Mouse (Mus musculus) limb, embryonic 14.5 days (tissue): ENCODE results near the gene Gabra4. TPM values are rescaled to one million over a fixed set of nuclear protein-coding genes. Genes with fewer than 3 reads are reported as not detected.
"Not testable (repeated sequence)": the region's sequence is repeated elsewhere in the genome, so short reads cannot be mapped to it uniquely, and the experiment has no call there.

ENCODE experiments used
- ATAC-seq: fragments of 200-750 bp; cut with Nextera tagmentation; 2 replicates; pipeline ENCODE4 v1.8.0; 2017; ENCODE audit warnings: low read depth, moderate number of reproducible peaks, moderate TSS enrichment; ENCODE audit not compliant: low FRiP score
- DNase-seq: peaks from one replicate; pipeline ENCODE4 v3.0.0-alpha.2; 2015; ENCODE audit warnings: low spot score
- H3K27ac ChIP-seq: fragments of 300-500 bp; sonication (generic); replicated peaks from 2 replicates; pipeline ENCODE4 v1.5.1; 2014; ENCODE audit warnings: low read depth, mild to moderate bottlenecking, low read length, moderate library complexity, mixed read lengths
- H3K27me3 ChIP-seq: fragments of 300-500 bp; sonication (generic); 2 replicates; pipeline ENCODE4 v1.6.1; 2014; ENCODE audit warnings: low read length, mixed read lengths; ENCODE audit not compliant: control insufficient read depth, insufficient read depth
- H3K36me3 ChIP-seq: fragments of 300-500 bp; sonication (generic); 2 replicates; pipeline ENCODE4 v1.6.1; 2014; ENCODE audit warnings: mild to moderate bottlenecking, low read length, moderate library complexity, mixed read lengths; ENCODE audit not compliant: control insufficient read depth, insufficient read depth
- H3K4me1 ChIP-seq: fragments of 300-500 bp; sonication (generic); 2 replicates; pipeline ENCODE4 v1.6.1; 2014; ENCODE audit warnings: antibody characterized with exemption, low read length, mixed read lengths; ENCODE audit not compliant: control insufficient read depth, insufficient read depth
- H3K4me2 ChIP-seq: fragments of 300-500 bp; sonication (generic); replicated peaks from 2 replicates; pipeline ENCODE4 v1.6.1; 2014; ENCODE audit warnings: low read depth, mild to moderate bottlenecking, low read length, moderate library complexity; ENCODE audit not compliant: severe bottlenecking
- H3K4me3 ChIP-seq: fragments of 300-500 bp; sonication (generic); replicated peaks from 2 replicates; pipeline ENCODE4 v1.5.1; 2014; ENCODE audit warnings: low read length
- H3K9ac ChIP-seq: fragments of 300-500 bp; sonication (generic); 2 replicates; pipeline ENCODE4 v1.6.1; 2014; ENCODE audit warnings: mild to moderate bottlenecking, low read depth, low read length, moderate library complexity; ENCODE audit not compliant: severe bottlenecking
- H3K9me3 ChIP-seq: fragments of 300-500 bp; sonication (generic); 2 replicates; pipeline ENCODE4 v1.6.1; 2016; ENCODE audit warnings: low read length; ENCODE audit not compliant: control insufficient read depth
- POLR2A ChIP-seq: fragments of 200-500 bp; IDR thresholded peaks from 2 replicates; pipeline ENCODE4 v1.8.0; 2012; ENCODE audit warnings: inconsistent platforms, mild to moderate bottlenecking, moderate library complexity, borderline replicate concordance; ENCODE audit not compliant: insufficient read depth, insufficient read length; ENCODE audit errors: extremely low read depth
- WGBS: fragments of 180-500 bp; shearing (Covaris S2); extraction: QIAGEN DNeasy Blood & Tissue Kit; methylation state at CpG from one replicate; pipeline ENCODE4 v1.1.7; 2014; 5-methylcytosine and 5-hydroxymethylcytosine counted together
- polyA plus RNA-seq, 2 experiments: library from polyadenylated mRNA; depleted of rRNA in 1 of 2; stranded (reverse) in 1 of 2; unstranded in 1 of 2; fragments of >200 nt; fragmentation: Nextera tagmentation in 1 of 2; extraction: Ambion mirVana in 1 of 2; gene quantifications; 2 replicates each; pipeline versions ENCODE4 v1.2.1 to v1.2.3; 2012 to 2014

Gabra4 gene
- polyA plus RNA-seq, 2 experiments = 2.2 to 6.0 TPM

DNA sequence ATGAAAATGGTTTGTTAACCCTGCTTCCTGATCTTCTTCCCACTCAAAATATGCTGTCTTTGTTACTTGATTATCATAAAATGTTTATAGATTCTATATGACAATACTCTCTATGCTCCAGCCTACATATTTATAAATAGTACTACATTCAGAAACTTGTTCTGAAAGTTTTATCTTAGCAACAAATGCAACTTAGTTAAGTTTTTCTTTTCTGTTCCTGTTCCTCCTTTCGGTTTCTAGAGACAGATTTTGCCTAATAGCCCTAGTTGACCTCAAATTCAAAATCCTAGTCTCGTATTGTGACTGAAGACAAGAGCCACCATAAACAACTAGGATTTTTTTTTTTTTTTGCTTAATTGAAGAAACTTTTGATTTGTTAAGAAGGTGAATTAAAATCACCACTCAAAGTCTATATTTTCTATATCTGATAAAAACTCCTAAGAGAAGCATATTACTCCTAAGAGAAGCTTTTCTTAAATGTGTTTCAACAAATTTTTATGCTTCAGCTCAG is 64.3 kb downstream of the Gabra4 start:
- Histone ChIP-seq H3K36me3 (no peaks in the 10 kb centered on the region), H3K9me3 (no peaks in the 10 kb centered on the region), H3K4me1 (no peaks in the 10 kb centered on the region), H3K4me2 (no peak overlapping the region), H3K4me3 (no peak overlapping the region), H3K27me3 (no peaks in the 10 kb centered on the region), H3K27ac (no peak overlapping the region), H3K9ac (no peak overlapping the region)
- no peak for TF ChIP-seq POLR2A
- 78% methylated on average over 2 of the region's 2 CpGs for WGBS
- DNase-seq (no peak), ATAC-seq (no peak)

DNA sequence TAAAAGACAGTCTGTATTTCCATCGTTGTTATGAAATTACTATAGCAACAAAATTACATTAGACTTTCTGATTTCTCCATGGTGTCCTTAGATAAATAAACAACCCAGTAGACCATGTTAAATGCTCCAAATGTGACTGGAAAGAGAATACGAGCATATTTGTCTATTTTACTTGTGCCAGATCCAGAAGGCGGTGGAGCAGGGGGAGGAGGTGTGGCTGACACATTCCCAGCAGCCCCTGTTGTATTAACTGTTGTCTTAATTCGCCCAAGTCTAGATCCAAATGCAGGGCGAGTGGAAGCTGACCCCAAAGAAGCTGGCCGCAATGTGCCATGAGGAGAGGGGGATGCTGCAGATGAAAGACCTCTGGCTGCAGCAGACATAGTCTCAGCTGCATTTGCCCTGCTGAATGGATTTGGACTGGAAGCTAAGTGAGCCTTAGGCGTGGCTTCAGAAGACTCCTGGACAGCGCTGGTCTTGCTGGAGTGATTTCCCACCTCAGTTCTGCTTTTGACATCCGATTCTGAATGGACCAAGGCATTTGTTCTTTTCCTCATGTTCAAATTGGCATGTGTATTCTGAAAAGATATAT is 86.4 kb downstream of the Gabra4 start:
- no peak for ATAC-seq
- no peak for DNase-seq
- no peaks in the 10 kb centered on the region for H3K36me3 ChIP-seq

DNA sequence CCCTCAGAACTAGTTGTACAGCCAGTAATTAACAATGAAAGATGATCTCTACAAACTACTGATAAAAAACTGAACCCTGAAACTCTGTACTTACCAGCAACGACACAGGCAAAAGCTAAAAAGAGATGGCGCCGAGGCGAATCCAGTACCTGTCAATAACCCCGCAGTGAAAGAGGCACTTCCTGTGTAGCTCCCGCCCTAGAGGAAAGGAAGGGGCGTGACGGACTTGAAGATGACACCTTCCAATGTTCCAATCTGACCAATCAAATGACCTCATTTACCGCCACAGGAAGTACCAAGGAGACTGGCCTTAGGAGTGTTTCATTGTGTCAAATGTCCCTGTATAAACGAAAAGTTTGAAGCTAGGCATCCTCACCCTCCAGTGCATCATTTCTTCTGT is 110.0 kb downstream of the Gabra4 start, which contains the start of gene Cox7b2:
Gene Cox7b2 (minus strand): TSS at position 127 of the 400 bp plus-strand sequence.
- no peaks in the 10 kb centered on the region for H3K27me3 ChIP-seq
- H3K4me1 ChIP-seq = no peaks in the 10 kb centered on the region
- H3K36me3 ChIP-seq = no peaks in the 10 kb centered on the region
- DNase-seq (no peak), ATAC-seq (no peak)
- WGBS = 95% methylated on average over 10 of the region's 10 CpGs
- no peak within 1 kb of the TSS for H3K4me3 ChIP-seq
- H3K4me2 ChIP-seq = no peak within 1 kb of the TSS
- H3K9me3 ChIP-seq = no peaks in the 10 kb centered on the region
- no peak within 1 kb of the TSS for H3K27ac ChIP-seq
- H3K9ac ChIP-seq = no peak within 1 kb of the TSS
- no peak for TF ChIP-seq POLR2A

More for the DNA sequence above, 86.4 kb downstream of the Gabra4 start:
- H3K4me2 ChIP-seq = no peak overlapping the region
- H3K9me3 ChIP-seq = no peaks in the 10 kb centered on the region
- TF ChIP-seq POLR2A = no peak
- 85% methylated on average over 9 of the region's 9 CpGs for WGBS
- H3K27me3 ChIP-seq = no peaks in the 10 kb centered on the region
- no peak overlapping the region for H3K27ac ChIP-seq
- H3K4me1 ChIP-seq = no peaks in the 10 kb centered on the region
- no peak overlapping the region for H3K9ac ChIP-seq
- H3K4me3 ChIP-seq = no peak overlapping the region

DNA sequence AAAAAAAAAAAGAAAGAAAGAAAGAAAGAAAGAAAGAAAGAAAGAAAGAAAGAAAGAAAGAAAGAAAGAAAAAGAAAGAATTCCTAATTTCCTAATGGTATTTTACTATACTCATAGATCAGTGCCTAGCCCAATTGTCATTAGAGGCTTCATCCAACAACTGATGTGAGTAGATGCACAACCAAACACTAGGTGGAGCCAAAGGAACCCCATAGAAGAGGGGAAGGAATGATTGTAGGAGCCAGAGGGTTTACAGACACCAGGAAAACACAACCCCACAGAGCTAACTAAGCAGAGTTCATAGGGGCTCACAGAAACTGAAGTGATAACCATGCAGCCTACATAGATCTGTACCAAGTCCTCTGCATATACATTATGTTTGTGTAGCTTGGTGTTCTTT is 112.6 kb downstream of the Gabra4 start:
- no peak for DNase-seq
- Histone ChIP-seq H3K27ac (no peak overlapping the region), H3K9me3 (no peaks in the 10 kb centered on the region), H3K27me3 (no peaks in the 10 kb centered on the region), H3K9ac (no peak overlapping the region), H3K4me3 (no peak overlapping the region), H3K36me3 (no peaks in the 10 kb centered on the region), H3K4me1 (no peaks in the 10 kb centered on the region), H3K4me2 (no peak overlapping the region)
- no peak for TF ChIP-seq POLR2A
- ATAC-seq = no peak

DNA sequence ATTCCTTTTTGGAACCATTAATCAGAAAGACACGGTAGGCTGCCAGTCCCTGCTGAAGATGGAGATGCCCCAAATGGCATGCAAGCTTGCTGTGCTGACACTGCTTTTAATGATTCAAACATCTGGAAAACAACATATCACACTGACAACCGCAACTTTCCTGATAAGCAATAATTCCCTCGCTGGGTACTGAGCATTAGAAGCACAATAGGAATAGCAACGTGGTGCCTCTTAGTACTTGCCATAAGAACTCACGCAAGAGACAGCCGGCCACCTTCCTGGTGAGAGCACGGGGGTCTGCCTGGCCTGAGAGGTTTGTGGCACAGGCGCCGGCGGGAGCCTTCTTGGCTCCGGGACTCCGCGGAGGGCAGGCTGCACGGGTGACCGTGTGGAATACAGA is 132.6 kb downstream of the Gabra4 start:
- DNase-seq, H3K9me3 ChIP-seq, ATAC-seq, H3K27me3 ChIP-seq, H3K27ac ChIP-seq, H3K4me1 ChIP-seq, H3K36me3 ChIP-seq, H3K4me3 ChIP-seq, H3K4me2 ChIP-seq, H3K9ac ChIP-seq: not testable (repeated sequence)
- WGBS = 72% methylated on average over 8 of the region's 15 CpGs

Other genes starting within 250 kb of the Gabra4 start
- gene Cox7b2, start 110.1 kb downstream of the Gabra4 start, polyA plus RNA-seq (2012; rRNA removed) = 0.22 TPM in 1 of 2 replicates, not detected in the other
- not detected in 2 replicates for gene Cox7b2, start 110.1 kb downstream of the Gabra4 start, polyA plus RNA-seq (2014; fragmentation: Nextera tagmentation; extraction: Ambion mirVana)
- 0.26 and 0.31 TPM in 2 replicates for gene Gabrb1, start 195 bp downstream of the Gabra4 start, polyA plus RNA-seq (2012; rRNA removed)
- gene Gabrb1, start 195 bp downstream of the Gabra4 start, polyA plus RNA-seq (2014; fragmentation: Nextera tagmentation; extraction: Ambion mirVana) = 1.5 TPM in 2 replicates